Mouse (Mus musculus) ES-Bruce4 (cell line): ENCODE data around the gene Fcrl5.

Source experiments
- CTCF ChIP-seq: IDR thresholded peaks from one replicate; pipeline ENCODE4 v1.8.1; 2011; ENCODE audit warnings: low read depth, low read length
- EP300 ChIP-seq: IDR thresholded peaks from 2 replicates; pipeline ENCODE4 v1.6.1; 2011; ENCODE audit warnings: low read depth, low read length; ENCODE audit not compliant: insufficient read depth
- POLR2A ChIP-seq: IDR thresholded peaks from one replicate; pipeline ENCODE4 v1.8.1; 2011; ENCODE audit warnings: low read length; ENCODE audit not compliant: insufficient read depth

- TF ChIP-seq CTCF (no peak), POLR2A (no peak), EP300 (no peak)
These were observed 69.3 kb downstream of the Fcrl5 start for GRCm38 (mm10) chr3:87504749-87505425.
